Mouse (Mus musculus) embryonic facial prominence, embryonic 13.5 days (tissue): ENCODE measurements at regions not wholly inside any gene's neighbourhood (a gene's known extent, or its start where the extent isn't known, plus 50 kb on each side); places are given as distances from the start of the nearest gene placed in this dataset.

Experiments
- ATAC-seq: fragments of 200-750 bp; cut with Nextera tagmentation; 2 replicates; pipeline ENCODE4 v1.8.0; 2017; ENCODE audit warnings: low read depth; ENCODE audit not compliant: insufficient number of reproducible peaks, insufficient read depth, low FRiP score, low TSS enrichment
- H3K27ac ChIP-seq: fragments of 300-500 bp; sonication (generic); 2 replicates; pipeline ENCODE4 v1.5.1; 2015; ENCODE audit warnings: moderate library complexity, mild to moderate bottlenecking, inconsistent platforms
- H3K27me3 ChIP-seq: fragments of 300-500 bp; sonication (generic); 2 replicates; pipeline ENCODE4 v1.6.1; 2015; ENCODE audit warnings: mild to moderate bottlenecking, inconsistent platforms
- H3K36me3 ChIP-seq: fragments of 300-500 bp; sonication (generic); 2 replicates; pipeline ENCODE4 v1.6.1; 2015; ENCODE audit warnings: mild to moderate bottlenecking, inconsistent platforms
- H3K4me1 ChIP-seq: fragments of 300-500 bp; sonication (generic); 2 replicates; pipeline ENCODE4 v1.6.1; 2015; ENCODE audit warnings: inconsistent platforms
- H3K4me2 ChIP-seq: fragments of 300-500 bp; sonication (generic); 2 replicates; pipeline ENCODE4 v1.6.1; 2015; ENCODE audit warnings: moderate library complexity, mild to moderate bottlenecking, inconsistent platforms
- H3K4me3 ChIP-seq: fragments of 300-500 bp; sonication (generic); 2 replicates; pipeline ENCODE4 v1.5.1; 2015; ENCODE audit warnings: mild to moderate bottlenecking, inconsistent platforms
- H3K9ac ChIP-seq: fragments of 300-500 bp; sonication (generic); 2 replicates; pipeline ENCODE4 v1.6.1; 2015; ENCODE audit warnings: mild to moderate bottlenecking, inconsistent platforms
- H3K9me3 ChIP-seq: fragments of 300-500 bp; sonication (generic); 2 replicates; pipeline ENCODE4 v1.6.1; 2016; ENCODE audit warnings: inconsistent platforms
- WGBS: fragments of 180-500 bp; shearing (Covaris S2); methylation state at CpG from one replicate; pipeline ENCODE4 v1.1.7; 2015; ENCODE audit warnings: mixed read lengths; 5-methylcytosine and 5-hydroxymethylcytosine counted together

DNA sequence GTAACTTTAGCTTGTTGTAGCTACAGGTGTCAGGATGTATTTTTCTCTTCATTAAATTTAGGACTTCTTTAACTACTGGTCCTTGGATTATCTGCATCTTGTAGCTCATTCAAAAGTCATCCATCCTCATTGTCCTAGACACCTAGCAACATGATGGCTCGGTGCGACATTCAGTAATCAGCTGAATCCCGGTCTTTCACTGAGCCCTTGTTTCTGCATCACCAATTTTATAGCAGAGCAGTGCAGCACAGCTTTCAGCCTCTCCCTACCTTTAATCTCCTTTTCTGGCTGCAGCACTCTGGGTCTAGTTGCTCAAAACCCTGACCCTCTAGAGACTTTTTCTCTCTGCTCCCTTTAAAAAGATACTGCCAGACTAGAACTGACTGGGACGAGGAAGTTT, 543.6 kb upstream of the B3galt2 start:
- WGBS: 89% methylated on average over 4 of the region's 4 CpGs
- no peaks in the 10 kb centered on the region for H3K9me3 ChIP-seq
- no peaks in the 10 kb centered on the region for H3K27me3 ChIP-seq
- no peaks in the 10 kb centered on the region for H3K4me1 ChIP-seq
- H3K27ac ChIP-seq: no peak overlapping the region
- ATAC-seq: no peak
- H3K4me2 ChIP-seq: no peak overlapping the region
- no peak overlapping the region for H3K9ac ChIP-seq
- H3K36me3 ChIP-seq: no peaks in the 10 kb centered on the region
- H3K4me3 ChIP-seq: no peak overlapping the region

- Histone ChIP-seq H3K9me3 (no peaks in the 10 kb centered on the region), H3K36me3 (no peaks in the 10 kb centered on the region)
- no peak for ATAC-seq
Observed at GRCm38 (mm10) chr1:143098307-143098706, 542.2 kb upstream of the B3galt2 start.

DNA sequence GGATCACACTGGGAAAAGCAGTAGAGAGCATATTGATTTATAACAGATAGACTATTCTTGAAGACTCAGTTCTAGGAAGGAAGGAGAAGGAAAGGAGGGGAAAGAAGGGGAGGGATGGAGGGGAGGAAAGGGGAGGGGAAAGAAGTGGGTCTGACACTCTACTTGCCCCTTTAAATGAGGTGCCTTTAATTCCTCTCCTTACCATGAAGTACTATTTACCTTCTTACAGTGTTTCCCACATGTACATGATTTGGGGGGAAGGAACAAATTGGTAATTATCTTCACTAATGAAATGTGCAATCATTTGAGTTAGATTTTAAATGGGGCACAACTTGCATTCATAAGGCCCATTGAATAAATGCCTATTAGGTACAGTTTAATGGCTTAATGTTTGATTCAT, 518.3 kb upstream of the B3galt2 start:
- no peak overlapping the region for H3K4me2 ChIP-seq
- H3K9me3 ChIP-seq: no peaks in the 10 kb centered on the region
- no peak overlapping the region for H3K27ac ChIP-seq
- no peak overlapping the region for H3K9ac ChIP-seq
- no peaks in the 10 kb centered on the region for H3K36me3 ChIP-seq
- ATAC-seq: no peak
- no peaks in the 10 kb centered on the region for H3K27me3 ChIP-seq
- H3K4me3 ChIP-seq: no peak overlapping the region
- H3K4me1 ChIP-seq: no peaks in the 10 kb centered on the region

More at GRCm38 (mm10) chr1:143098307-143098706, 542.2 kb upstream of the B3galt2 start:
- Histone ChIP-seq H3K4me3 (no peak overlapping the region), H3K27ac (no peak overlapping the region), H3K27me3 (no peaks in the 10 kb centered on the region), H3K9ac (no peak overlapping the region), H3K4me1 (no peaks in the 10 kb centered on the region), H3K4me2 (no peak overlapping the region)

- H3K9me3 ChIP-seq: peaks cover 8% of the 10 kb centered on the region
- no peaks in the 10 kb centered on the region for H3K27me3 ChIP-seq
- WGBS: 88% methylated on average over 1 of the region's 1 CpGs
Observed at GRCm38 (mm10) chr1:143130257-143130656, 510.2 kb upstream of the B3galt2 start.

DNA sequence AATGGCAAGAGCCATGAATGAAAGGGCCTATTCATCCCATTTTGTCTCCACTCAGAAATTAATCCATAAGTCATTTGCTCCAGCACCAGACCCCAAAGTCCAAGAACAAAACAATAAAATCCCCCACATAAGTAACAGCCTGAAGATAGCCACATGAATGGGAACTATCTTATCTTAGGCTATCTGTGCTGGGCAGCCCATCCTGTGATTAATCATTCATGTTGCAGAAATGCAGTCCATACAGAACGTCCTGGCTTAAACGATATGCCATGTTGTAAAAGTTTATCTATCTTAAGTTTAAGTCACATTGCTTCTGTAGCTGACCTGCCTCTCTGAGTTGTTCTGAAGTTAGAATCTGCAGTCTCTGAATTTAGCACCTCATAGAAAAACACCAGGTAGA, 507.7 kb upstream of the B3galt2 start:
- Histone ChIP-seq H3K9me3 (peaks cover 8% of the 10 kb centered on the region), H3K4me3 (no peak overlapping the region), H3K4me1 (no peaks in the 10 kb centered on the region), H3K4me2 (no peak overlapping the region), H3K36me3 (no peaks in the 10 kb centered on the region), H3K9ac (no peak overlapping the region), H3K27me3 (no peaks in the 10 kb centered on the region), H3K27ac (no peak overlapping the region)
- whole genome bisulfite sequencing: 88% methylated on average over 2 of the region's 2 CpGs
- ATAC-seq: no peak

More at GRCm38 (mm10) chr1:143130257-143130656, 510.2 kb upstream of the B3galt2 start:
- H3K36me3 ChIP-seq: no peaks in the 10 kb centered on the region
- H3K9ac ChIP-seq: no peak overlapping the region
- ATAC-seq: no peak
- H3K4me1 ChIP-seq: no peaks in the 10 kb centered on the region
- H3K4me2 ChIP-seq: no peak overlapping the region
- no peak overlapping the region for H3K4me3 ChIP-seq
- H3K27ac ChIP-seq: no peak overlapping the region

DNA sequence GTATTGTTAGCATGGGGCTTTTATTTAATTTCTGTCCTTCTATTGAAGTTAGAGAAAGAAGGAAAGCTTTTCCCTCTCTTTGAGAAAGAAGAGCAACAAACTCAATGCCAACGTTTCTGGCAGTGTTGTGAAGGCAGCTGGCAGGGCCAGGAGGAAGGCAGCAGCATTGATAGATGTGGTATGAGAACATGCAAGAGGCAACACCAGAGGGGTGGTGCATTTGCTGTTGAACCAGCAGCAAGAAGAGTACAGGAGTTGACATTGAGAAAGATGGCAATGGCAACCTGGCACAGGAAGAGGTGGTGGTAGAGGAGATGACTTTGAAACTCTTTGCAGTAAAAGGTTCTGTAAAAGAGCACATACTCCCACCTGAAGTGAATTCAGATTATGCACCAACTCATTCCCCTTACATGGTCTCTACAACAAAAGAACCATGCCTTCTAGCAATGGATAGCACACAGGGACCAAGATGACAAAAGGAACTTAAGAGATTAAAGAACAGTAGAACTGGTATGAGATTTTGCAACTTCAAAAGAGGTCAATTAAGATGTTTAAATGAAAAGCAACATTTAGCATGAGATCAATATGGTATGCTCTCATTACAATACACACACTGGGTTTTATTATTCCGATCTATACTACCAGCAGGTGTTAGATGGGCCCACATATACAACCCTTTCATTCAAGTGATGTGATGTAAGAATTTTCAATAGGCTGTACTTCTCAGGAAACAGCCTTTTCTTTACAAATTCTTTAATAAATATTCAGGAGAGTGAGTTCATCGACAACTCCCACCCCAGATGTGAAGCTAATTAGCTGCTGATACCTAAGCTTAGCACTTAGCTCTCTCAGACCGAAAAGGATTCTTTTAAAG, 495.1 kb upstream of the B3galt2 start:
- no peak overlapping the region for H3K9ac ChIP-seq
- ATAC-seq: no peak
- H3K4me1 ChIP-seq: no peaks in the 10 kb centered on the region
- H3K4me3 ChIP-seq: no peak overlapping the region
- H3K36me3 ChIP-seq: no peaks in the 10 kb centered on the region
- no peak overlapping the region for H3K27ac ChIP-seq
- 64% methylated on average over 4 of the region's 4 CpGs for WGBS
- no peak overlapping the region for H3K4me2 ChIP-seq
- H3K27me3 ChIP-seq: no peaks in the 10 kb centered on the region
- H3K9me3 ChIP-seq: no peaks in the 10 kb centered on the region

GRCm38 (mm10) chr1:143171286-143171685, 469.2 kb upstream of the B3galt2 start:
- Histone ChIP-seq H3K4me2 (no peak overlapping the region), H3K4me1 (no peaks in the 10 kb centered on the region), H3K27me3 (no peaks in the 10 kb centered on the region), H3K27ac (no peak overlapping the region), H3K36me3 (no peaks in the 10 kb centered on the region), H3K9me3 (no peaks in the 10 kb centered on the region), H3K9ac (no peak overlapping the region), H3K4me3 (no peak overlapping the region)
- no peak for ATAC-seq
- WGBS: 82% methylated on average over 9 of the region's 9 CpGs

DNA sequence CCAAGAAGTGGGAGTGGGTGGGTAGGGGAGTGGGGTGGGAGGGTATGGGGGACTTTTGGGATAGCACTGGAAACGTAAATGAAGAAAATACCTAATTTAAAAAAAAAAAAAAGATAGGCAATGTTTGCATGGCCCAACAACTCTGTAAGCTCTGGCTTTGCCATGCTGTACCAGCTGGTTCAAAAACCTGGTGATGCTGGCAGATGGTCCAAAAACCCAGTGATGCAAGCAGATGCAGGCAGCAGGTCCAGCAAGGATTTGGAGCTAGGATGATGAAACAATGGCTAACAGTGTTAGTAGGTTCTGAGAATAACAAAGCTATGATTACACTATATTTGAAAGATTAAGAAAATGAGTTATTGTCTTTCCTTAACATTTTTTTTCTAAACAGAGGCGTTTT, 466.6 kb upstream of the B3galt2 start:
- WGBS: 90% methylated on average over 2 of the region's 2 CpGs
- Histone ChIP-seq H3K4me3 (no peak overlapping the region), H3K9me3 (no peaks in the 10 kb centered on the region), H3K4me1 (no peaks in the 10 kb centered on the region), H3K36me3 (no peaks in the 10 kb centered on the region), H3K27ac (no peak overlapping the region), H3K27me3 (no peaks in the 10 kb centered on the region), H3K4me2 (no peak overlapping the region), H3K9ac (no peak overlapping the region)
- no peak for ATAC-seq

GRCm38 (mm10) chr1:143192167-143192793, 448.2 kb upstream of the B3galt2 start:
- no peaks in the 10 kb centered on the region for H3K36me3 ChIP-seq
- H3K9ac ChIP-seq: no peak overlapping the region
- no peaks in the 10 kb centered on the region for H3K9me3 ChIP-seq
- WGBS: 76% methylated on average over 3 of the region's 3 CpGs
- no peaks in the 10 kb centered on the region for H3K4me1 ChIP-seq
- no peak overlapping the region for H3K27ac ChIP-seq
- H3K4me3 ChIP-seq: no peak overlapping the region
- no peak overlapping the region for H3K4me2 ChIP-seq
- no peaks in the 10 kb centered on the region for H3K27me3 ChIP-seq
- ATAC-seq: no peak

- no peak overlapping the region for H3K4me3 ChIP-seq
- H3K4me1 ChIP-seq: no peaks in the 10 kb centered on the region
- no peak overlapping the region for H3K27ac ChIP-seq
- no peak overlapping the region for H3K9ac ChIP-seq
- WGBS: 80% methylated on average over 4 of the region's 4 CpGs
- ATAC-seq: no peak
- no peak overlapping the region for H3K4me2 ChIP-seq
- no peaks in the 10 kb centered on the region for H3K36me3 ChIP-seq
- no peaks in the 10 kb centered on the region for H3K27me3 ChIP-seq
- H3K9me3 ChIP-seq: no peaks in the 10 kb centered on the region
Observed at GRCm38 (mm10) chr1:143200213-143200889, 440.1 kb upstream of the B3galt2 start.

GRCm38 (mm10) chr1:143200971-143201370, 439.5 kb upstream of the B3galt2 start:
- no peak overlapping the region for H3K9ac ChIP-seq
- no peak for ATAC-seq
- no peaks in the 10 kb centered on the region for H3K4me1 ChIP-seq

GRCm38 (mm10) chr1:143202182-143202581, 438.3 kb upstream of the B3galt2 start:
- Histone ChIP-seq H3K4me3 (no peak overlapping the region), H3K36me3 (no peaks in the 10 kb centered on the region), H3K9me3 (no peaks in the 10 kb centered on the region), H3K27ac (no peak overlapping the region), H3K9ac (no peak overlapping the region), H3K4me1 (no peaks in the 10 kb centered on the region), H3K27me3 (no peaks in the 10 kb centered on the region), H3K4me2 (no peak overlapping the region)
- 77% methylated on average over 3 of the region's 3 CpGs for WGBS
- no peak for ATAC-seq

More at GRCm38 (mm10) chr1:143200971-143201370, 439.5 kb upstream of the B3galt2 start:
- H3K9me3 ChIP-seq: no peaks in the 10 kb centered on the region
- no peaks in the 10 kb centered on the region for H3K36me3 ChIP-seq
- H3K27ac ChIP-seq: no peak overlapping the region
- H3K4me2 ChIP-seq: no peak overlapping the region
- no peaks in the 10 kb centered on the region for H3K27me3 ChIP-seq
- H3K4me3 ChIP-seq: no peak overlapping the region
- whole genome bisulfite sequencing: 78% methylated on average over 5 of the region's 5 CpGs
